Mouse (Mus musculus) naive thymus-derived CD4-positive, alpha-beta T cell, adult 2 months (primary cell): ENCODE results near the gene Rab40b.
A peak's percentile ranks its signal among the peaks of the same experiment; 100 is the strongest.
"Not testable (repeated sequence)": the region's sequence is repeated elsewhere in the genome, so short reads cannot be mapped to it uniquely, and the experiment has no call there.

Experiments used
- DNase-seq: peaks from one replicate; pipeline ENCODE4 v3.0.0-alpha.2; 2011; ENCODE audit warnings: low read depth

The Rab40b gene

DNA sequence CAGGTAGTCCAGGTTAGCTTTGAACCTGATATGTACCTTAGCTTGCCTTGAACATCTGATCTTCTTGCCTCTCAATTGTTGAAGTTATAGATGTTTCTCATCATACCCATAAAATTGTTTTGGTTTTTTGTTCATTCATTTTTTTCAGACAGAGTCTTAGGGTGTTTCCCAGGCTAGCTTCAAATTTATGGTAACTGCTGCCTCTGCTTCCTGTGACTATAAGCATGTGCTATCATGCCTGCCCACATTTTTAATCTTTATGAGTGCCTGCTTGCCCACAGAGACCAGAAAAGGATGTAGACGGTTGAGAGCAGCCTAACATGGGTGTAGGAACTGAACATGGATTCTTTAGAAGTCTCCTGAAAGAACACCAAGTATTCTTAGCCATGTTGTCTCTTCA lies 19.3 kb downstream of the Rab40b start:
- no peak for DNase-seq

- no peak for DNase-seq
These were observed 20.8 kb downstream of the Rab40b start for GRCm38 (mm10) chr11:121367170-121367707.

DNA sequence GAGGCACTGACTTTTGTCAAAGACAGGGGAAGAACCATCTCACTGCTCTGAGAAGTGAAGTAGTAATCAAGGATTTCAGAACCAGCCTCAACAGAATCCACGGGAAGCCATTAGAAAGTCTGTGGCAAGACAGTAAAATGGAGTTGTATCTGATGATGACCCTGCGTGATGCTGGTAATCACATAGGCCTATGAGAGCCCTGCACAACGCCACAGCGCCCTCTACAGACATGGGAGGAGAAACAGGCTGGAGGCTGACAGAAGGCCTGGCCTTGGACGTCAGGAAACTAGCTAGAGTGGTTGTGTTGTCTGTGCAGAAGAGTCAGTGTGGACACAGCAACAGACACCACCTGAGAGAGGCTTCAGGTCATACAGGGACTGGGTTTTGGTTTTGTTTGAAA lies 25.8 kb downstream of the Rab40b start:
- peak; percentile 46 for DNase-seq

DNA sequence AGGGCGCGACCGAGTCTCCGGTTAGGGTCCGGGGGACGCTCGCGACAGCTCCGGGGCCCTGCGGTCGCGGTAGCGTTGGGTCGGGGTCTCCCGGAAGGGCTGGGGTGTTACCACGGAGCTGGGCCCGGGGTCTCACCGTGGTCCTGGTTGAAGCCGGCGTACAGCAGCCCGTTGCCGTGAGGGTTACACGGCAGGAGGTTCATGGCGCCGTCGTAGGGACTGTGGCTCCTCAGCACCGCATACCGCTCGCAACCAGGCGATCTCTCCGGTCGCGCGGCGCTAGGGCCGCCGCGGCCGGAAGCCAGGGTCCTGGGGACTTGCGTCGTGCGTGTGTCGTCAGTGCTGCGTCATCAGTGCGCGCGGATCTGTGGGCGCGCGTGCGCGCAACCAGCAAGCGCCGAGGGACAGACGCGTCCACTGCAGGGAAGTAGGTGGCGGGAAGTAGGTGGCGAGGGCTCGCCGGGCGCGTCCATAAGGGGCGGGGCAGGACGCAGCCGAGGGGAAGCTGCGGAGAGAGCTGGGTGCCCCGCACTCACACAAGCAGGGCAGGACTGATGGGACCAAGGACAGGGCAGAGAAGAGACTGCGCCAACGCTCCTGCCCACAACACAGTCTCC lies 33.9 kb downstream of the Rab40b start, which contains the start of gene Wdr45b:
TSS of gene Wdr45b (minus strand) at position 355 of the 617 bp plus-strand sequence.
- DNase-seq: peak; percentile 98

GRCm38 (mm10) chr11:121353326-121354090 lies 34.5 kb downstream of the Rab40b start:
- DNase-seq: peak; percentile 81

- not testable (repeated sequence) for DNase-seq
These were observed 39.3 kb downstream of the Rab40b start for GRCm38 (mm10) chr11:121348727-121349126.

DNA sequence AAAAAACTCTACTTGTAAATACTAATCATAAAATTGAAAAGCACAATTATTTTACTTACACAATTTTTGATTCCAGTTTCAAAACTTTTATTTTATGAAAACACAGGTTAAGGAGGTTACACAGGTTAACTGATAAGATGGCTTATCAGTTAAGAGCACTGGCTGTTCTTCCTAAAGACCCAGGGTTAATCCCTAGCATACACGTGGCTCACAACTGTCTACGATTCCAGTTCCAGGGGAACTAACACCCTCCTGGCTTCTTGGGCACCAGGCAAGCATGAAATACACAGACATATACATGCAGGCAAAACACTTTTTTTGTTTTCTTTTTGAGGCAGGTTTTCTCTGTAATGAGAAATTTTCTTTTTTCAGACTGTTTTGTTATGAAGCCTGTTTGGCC lies 39.9 kb downstream of the Rab40b start:
- DNase-seq: no peak

DNA sequence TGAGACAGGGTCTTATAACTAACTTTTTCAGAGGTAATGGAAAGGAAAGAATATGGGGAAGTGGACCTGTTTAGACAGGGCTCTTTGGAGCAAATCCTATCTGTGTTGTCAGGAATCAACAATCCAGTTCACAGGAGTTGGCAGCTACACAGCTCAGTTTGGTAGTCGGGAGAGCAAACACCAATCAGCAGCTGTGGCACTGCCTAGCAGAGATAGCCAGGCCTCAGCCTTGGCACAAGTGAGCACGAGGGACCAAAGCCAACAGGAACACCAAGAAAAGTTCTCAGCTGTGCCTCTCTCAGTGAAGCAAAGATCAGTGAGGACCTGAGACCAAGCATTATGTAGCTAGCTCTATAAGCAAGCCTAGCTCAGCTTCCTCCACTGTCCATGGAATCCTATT lies 41.0 kb downstream of the Rab40b start:
- DNase-seq: no peak

- not testable (repeated sequence) for DNase-seq
These were observed 45.6 kb downstream of the Rab40b start for GRCm38 (mm10) chr11:121342423-121342822.

- DNase-seq: no peak
These were observed 47.8 kb downstream of the Rab40b start for GRCm38 (mm10) chr11:121340287-121340686.

GRCm38 (mm10) chr11:121339647-121340046 lies 48.4 kb downstream of the Rab40b start:
- DNase-seq: no peak

DNA sequence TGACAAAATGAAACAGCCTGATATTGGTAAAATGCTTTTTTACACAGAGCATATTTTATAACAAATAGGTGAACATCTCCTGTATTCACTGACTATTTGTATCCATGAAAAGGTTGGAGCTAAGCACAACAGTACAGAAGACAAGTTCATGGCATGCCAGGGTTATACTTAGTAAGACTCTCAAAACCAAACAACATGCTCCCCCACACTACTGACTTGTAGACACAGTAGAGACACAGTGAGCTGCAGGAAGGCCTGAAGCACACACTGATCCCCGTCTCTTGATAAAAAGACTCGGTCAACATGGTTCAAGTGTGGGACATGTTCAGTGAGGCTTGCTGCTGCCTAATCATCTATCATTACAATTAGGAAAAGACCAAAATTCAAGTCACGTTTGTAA lies 56.4 kb downstream of the Rab40b start:
- DNase-seq: no peak

GRCm38 (mm10) chr11:121328619-121329018 lies 59.4 kb downstream of the Rab40b start:
- no peak for DNase-seq

GRCm38 (mm10) chr11:121328206-121328605 lies 59.8 kb downstream of the Rab40b start:
- DNase-seq: no peak

- no peak for DNase-seq
These were observed 61.4 kb downstream of the Rab40b start for GRCm38 (mm10) chr11:121326681-121327080.

- no peak for DNase-seq
These were observed 62.0 kb downstream of the Rab40b start for GRCm38 (mm10) chr11:121326034-121326433.

DNA sequence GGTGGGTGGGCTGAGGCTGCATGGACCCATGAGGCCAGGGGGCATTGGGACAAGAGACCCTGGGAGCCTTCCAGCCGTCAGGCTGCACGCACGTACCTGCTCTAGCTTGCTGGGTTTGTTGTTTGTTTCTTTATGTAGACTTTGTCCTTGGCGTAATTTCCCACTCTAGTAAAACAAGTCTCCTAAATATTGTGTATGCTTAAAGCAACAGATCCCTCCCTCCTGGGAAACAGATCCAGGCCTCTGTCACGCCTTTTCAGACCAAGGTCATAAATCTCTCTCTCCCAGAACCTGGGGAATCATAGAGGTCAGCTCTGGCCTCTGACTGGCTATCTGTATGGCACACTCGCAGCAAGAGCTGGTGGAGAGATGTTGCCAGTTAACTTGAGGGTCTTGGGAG lies 80.3 kb downstream of the Rab40b start:
- DNase-seq: not testable (repeated sequence)

DNA sequence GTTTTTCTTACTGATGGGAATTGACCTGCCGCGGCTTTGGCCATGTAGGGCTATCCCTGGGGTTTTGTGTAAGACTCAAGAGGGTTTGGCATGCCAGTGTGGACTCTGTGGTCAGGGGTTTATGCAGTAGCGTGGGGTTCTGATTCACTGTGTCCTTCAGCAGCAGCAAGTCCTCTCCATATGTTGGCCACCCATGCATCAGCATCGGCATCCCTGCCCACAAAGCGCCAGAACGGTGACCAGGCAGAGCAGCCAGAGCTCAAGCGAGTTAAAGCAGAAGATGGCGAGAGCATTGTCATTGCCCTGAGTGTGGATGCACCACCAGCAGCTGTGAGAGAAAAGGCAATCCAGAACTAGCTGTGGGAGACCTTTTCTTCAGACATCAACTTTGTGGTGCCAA lies 81.4 kb downstream of the Rab40b start:
- no peak for DNase-seq
